Mouse (Mus musculus): ENCODE measurements at regions not wholly inside any gene's neighbourhood (a gene's known extent, or its start where the extent isn't known, plus 50 kb on each side); places are given as distances from the start of the nearest gene placed in this dataset.

GRCm38 (mm10) chr13:85359621-85360020 lies 70.7 kb upstream of the Rasa1 start:
- TF ChIP-seq CTCF (IDR thresholded peaks at IDR 0.05; ENCODE audit: low read depth, low read length) = no peak
- no peak for TF ChIP-seq GATA1 (IDR thresholded peaks at IDR 0.05; ENCODE audit: borderline replicate concordance, low read length)
- TF ChIP-seq TAL1 (conservative IDR thresholded peaks at IDR 0.05; ENCODE audit: low read depth, low read length) = no peak
- no peak for TF ChIP-seq POLR2AphosphoS5 (IDR thresholded peaks at IDR 0.05; ENCODE audit: insufficient replicate concordance, low read depth, low read length)
- no peak for TF ChIP-seq GATA2 (IDR thresholded peaks at IDR 0.05; ENCODE audit: borderline replicate concordance, low read depth, low read length)
